19 mouse cellular contexts compared by ENCODE assay signal in genomic region chr6:8498961-8499360, GRCm38 (mm10). TPM values are rescaled to one million over a fixed set of nuclear protein-coding genes. Genes with fewer than 3 reads are reported as not detected.
DNase-seq lines count a peak whose midpoint lies in the region; ATAC-seq and TF ChIP-seq lines count a peak whose summit lies in the region.
"Had no signal": no experiment of that assay in that cellular context is flagged by ENCODE, and none has a peak within 500 bp of the region (broad histone marks: within the 10 kb centered on the region; RNA-seq: fewer than 3 reads in every experiment).

No protein-coding gene starts in this region.

- in situ Hi-C loops in CH12.LX (cut with MboI; ENCODE audit: low pct_ligation_motif_present, low pct_unique_long_range_greater_than_20kb, low sequenced_read_pairs), result loop anchor here (10.0 kb wide), 1 partner anchor 204 kb away; no protein-coding TSS in a partner anchor

- dilution Hi-C loops in CH12.LX (cut with MboI; ENCODE audit: extremely low pct_ligation_motif_present, extremely low pct_unique_long_range_greater_than_20kb, low sequenced_read_pairs), result no loop called here

- 0 out of 2 replicates have a peak overlapping the region, but pooled peaks have one; percentile 19 for H3K4me2 ChIP-seq in CH12.LX (ENCODE audit: insufficient read depth, low read depth, poor library complexity, severe bottlenecking)
- H3K4me2 ChIP-seq in stomach, postnatal 0 days (replicated peaks; ENCODE audit: low read depth), result no peak overlapping the region
- H3K4me2 ChIP-seq: embryonic facial prominence, embryonic 12.5 days; forebrain, embryonic 13.5 days; forebrain, embryonic 15.5 days had no signal

- TF ChIP-seq EP300 in CH12.LX (IDR thresholded peaks at IDR 0.05; ENCODE audit: low read length), result peak; percentile 80; the same call in 1 of the 2 replicates
- no peak for TF ChIP-seq EP300 in stomach, postnatal 0 days (optimal IDR thresholded peaks at IDR 0.05)

- no peaks in the 10 kb centered on the region for H3K79me2 ChIP-seq in CH12.LX (replicated peaks; ENCODE audit: control insufficient read depth, extremely low read depth, insufficient read depth, poor library complexity, severe bottlenecking)

- no peaks in the 10 kb centered on the region for H3K27me3 ChIP-seq in CH12.LX (replicated peaks)
- H3K27me3 ChIP-seq in splenic B cell, adult 2 months (ENCODE audit: control insufficient read depth, insufficient read depth, low read length, poor library complexity, severe bottlenecking), result no peaks in the 10 kb centered on the region
- H3K27me3 ChIP-seq in stomach, postnatal 0 days (ENCODE audit: control insufficient read depth, insufficient read depth, low read length), result no peaks in the 10 kb centered on the region
- H3K27me3 ChIP-seq: embryonic facial prominence, embryonic 12.5 days; forebrain, embryonic 13.5 days; forebrain, embryonic 15.5 days had no signal

- H3K9me3 ChIP-seq in CH12.LX (replicated peaks; ENCODE audit: low read length), result peaks cover 5% of the 10 kb centered on the region
- H3K9me3 ChIP-seq in stomach, postnatal 0 days (ENCODE audit: control insufficient read depth, low read length), result no peaks in the 10 kb centered on the region
- H3K9me3 ChIP-seq: embryonic facial prominence, embryonic 10.5 days; embryonic facial prominence, embryonic 12.5 days; forebrain, embryonic 13.5 days; forebrain, embryonic 15.5 days had no signal

- H3K9ac ChIP-seq in CH12.LX (ENCODE audit: insufficient read depth, low read depth), result no peak overlapping the region
- no peak overlapping the region for H3K9ac ChIP-seq in stomach, postnatal 0 days (ENCODE audit: low read length)
- H3K9ac ChIP-seq: embryonic facial prominence, embryonic 12.5 days; forebrain, embryonic 13.5 days; forebrain, embryonic 15.5 days; forebrain, postnatal 0 days had no signal

- H3K36me3 ChIP-seq in CH12.LX (replicated peaks in 1 of 2; ENCODE audit: control insufficient read depth in 1 of 2, insufficient read depth in 1 of 2, low read length in 1 of 2), result no peaks in the 10 kb centered on the region
- H3K36me3 ChIP-seq in splenic B cell, adult 2 months (ENCODE audit: control insufficient read depth, insufficient read depth, low read length, poor library complexity, severe bottlenecking), result no peaks in the 10 kb centered on the region
- no peaks in the 10 kb centered on the region for H3K36me3 ChIP-seq in stomach, postnatal 0 days (ENCODE audit: control insufficient read depth, insufficient read depth, low read length)
- H3K36me3 ChIP-seq: embryonic facial prominence, embryonic 10.5 days; embryonic facial prominence, embryonic 12.5 days; forebrain, embryonic 15.5 days had no signal

- no peak for ATAC-seq in stomach, postnatal 0 days (ENCODE audit: low FRiP score, low TSS enrichment)
- ATAC-seq: CD4-positive, CD25-positive, alpha-beta regulatory T cell, adult 4 months; forebrain, embryonic 13.5 days; forebrain, embryonic 15.5 days; forebrain, postnatal 0 days had no signal

- no peak overlapping the region for H3K27ac ChIP-seq in CH12.LX (ENCODE audit: insufficient read depth, low read depth)
- no peak overlapping the region for H3K27ac ChIP-seq in stomach, postnatal 0 days (replicated peaks)
- H3K27ac ChIP-seq: embryonic facial prominence, embryonic 10.5 days; embryonic facial prominence, embryonic 12.5 days; forebrain, embryonic 13.5 days; forebrain, embryonic 15.5 days had no signal

- no peak for TF ChIP-seq POLR2A in CH12.LX (IDR thresholded peaks at IDR 0.05; ENCODE audit: low read depth, low read length)

- TF ChIP-seq RAD21 in CH12.LX (IDR thresholded peaks at IDR 0.05; ENCODE audit: low read depth, low read length), result no peak

- H3K4me1 ChIP-seq in CH12.LX (ENCODE audit: control insufficient read depth in 1 of 2, insufficient read depth in 2 of 2), result peaks cover 7 to 74% of the 10 kb centered on the region in 2 experiments
- no peaks in the 10 kb centered on the region for H3K4me1 ChIP-seq in stomach, postnatal 0 days (replicated peaks; ENCODE audit: control insufficient read depth, insufficient read depth)
- H3K4me1 ChIP-seq: embryonic facial prominence, embryonic 10.5 days; embryonic facial prominence, embryonic 12.5 days; forebrain, embryonic 13.5 days; forebrain, embryonic 15.5 days had no signal

- WGBS in stomach, postnatal 0 days, result 74% methylated on average over 3 of the region's 3 CpGs

- DNase-seq in A20 (ENCODE audit: low read depth, low spot score), result peak; percentile 86
- peak; percentile 58 for DNase-seq in CH12.LX (ENCODE audit: extremely low read depth)
- DNase-seq in splenic B cell, adult 2 months (ENCODE audit: low read depth, low spot score), result peak; percentile 73
- DNase-seq in stomach, postnatal 0 days (ENCODE audit: low spot score), result no peak
- DNase-seq in cerebellum, adult 8-10 months, result no peak
- DNase-seq: adrenal gland, adult 2 months; adrenal gland, postnatal 10 days; adrenal gland, postnatal 25 days; cerebellum, adult 11 months; cerebellum, adult 18-20 months; cerebellum, adult 9-10 months; cerebellum, postnatal 10 days; cerebellum, postnatal 25 days; forebrain, postnatal 0 days had no signal

- TF ChIP-seq CTCF in CH12.LX (conservative IDR thresholded peaks at IDR 0.05 in 1 of 2, IDR thresholded peaks at IDR 0.05 in 1 of 2; ENCODE audit: low read depth in 2 of 2, low read length in 2 of 2), result no peak
- no peak for TF ChIP-seq CTCF in stomach, postnatal 0 days (IDR thresholded peaks at IDR 0.05; ENCODE audit: low read depth)

- H3K4me3 ChIP-seq in CH12.LX (replicated peaks in 1 of 3; ENCODE audit: low read depth in 2 of 3, low read length in 2 of 3, poor library complexity in 1 of 3), result no peak overlapping the region
- no peak overlapping the region for H3K4me3 ChIP-seq in stomach, postnatal 0 days (ENCODE audit: low read depth, low read length)
- H3K4me3 ChIP-seq: embryonic facial prominence, embryonic 10.5 days; embryonic facial prominence, embryonic 12.5 days; forebrain, embryonic 13.5 days; forebrain, embryonic 15.5 days had no signal

TF ChIP-seq in CH12.LX, 34 proteins besides CTCF, POLR2A, EP300 and RAD21:
- no peak for TF ChIP-seq ELF1 (IDR thresholded peaks at IDR 0.05; ENCODE audit: low read depth, low read length)
- peak; percentile 65; the same call in 1 of the 2 replicates for TF ChIP-seq CHD2 (IDR thresholded peaks at IDR 0.05; ENCODE audit: low read length)
- TF ChIP-seq MYC (IDR thresholded peaks at IDR 0.05; ENCODE audit: low read depth, low read length), result peak; percentile 62; the same call in 1 of the 2 replicates
- peak; percentile 27; the same call in 1 of the 2 replicates for TF ChIP-seq ETS1 (conservative IDR thresholded peaks at IDR 0.05; ENCODE audit: low read depth, low read length)
- TF ChIP-seq POLR2AphosphoS2 (IDR thresholded peaks at IDR 0.05; ENCODE audit: low read depth, low read length), result no peak
- peak; percentile 70 for TF ChIP-seq IRF4 (IDR thresholded peaks at IDR 0.05; ENCODE audit: low read depth, low read length)
- peak; percentile 36; the same call in 1 of the 2 replicates for TF ChIP-seq TCF12 (IDR thresholded peaks at IDR 0.05; ENCODE audit: low read depth, low read length)

RNA-seq across cellular contexts. Expression of gene Glcci1, which starts 10.4 kb away (rescaled TPM):
- total RNA-seq in CH12.LX (2012; rRNA removed) (1.9 and 4.4 TPM in 2 replicates), CH12.LX (2014; rRNA removed) (2.4 and 2.5 TPM in 2 replicates)
- polyA plus RNA-seq in CH12.LX (2012; ENCODE audit: insufficient read length, low read depth), result 3.5 and 4.8 TPM in 2 replicates
- polyA plus RNA-seq in stomach, postnatal 0 days (2015; fragmentation: Nextera tagmentation; extraction: Ambion mirVana), result 4.0 and 4.1 TPM in 2 replicates

Comparison
In these comparisons a context has a peak if more than half of its experiments do, and no peak if none do; other contexts are left out.
1. DNase-seq: peak in A20 (single experiment), CH12.LX (single experiment) and splenic B cell, adult 2 months (single experiment); none in stomach, postnatal 0 days (single experiment) and cerebellum, adult 8-10 months (single experiment).